Mouse (Mus musculus): ENCODE data around the gene Thsd4.
A peak's percentile ranks its signal among the peaks of the same experiment; 100 is the strongest.

Thsd4 gene

GRCm38 (mm10) chr9:60218396-60218795, 303.4 kb downstream of the Thsd4 start:
- no peak for DNase-seq (ENCODE audit: low spot score in 2 of 2)

- no peak for DNase-seq (ENCODE audit: low spot score in 2 of 2)
These were observed 305.8 kb downstream of the Thsd4 start for GRCm38 (mm10) chr9:60216029-60216428.

- DNase-seq (ENCODE audit: low spot score in 2 of 2): no peak
These were observed 308.7 kb downstream of the Thsd4 start for GRCm38 (mm10) chr9:60213111-60213510.

GRCm38 (mm10) chr9:60208843-60209242, 313.0 kb downstream of the Thsd4 start:
- no peak for DNase-seq (ENCODE audit: low spot score in 2 of 2)

- no peak for DNase-seq (ENCODE audit: low spot score in 2 of 2)
These were observed 318.7 kb downstream of the Thsd4 start for GRCm38 (mm10) chr9:60203141-60203540.

- DNase-seq (ENCODE audit: low spot score in 2 of 2): no peak
These were observed 321.4 kb downstream of the Thsd4 start for GRCm38 (mm10) chr9:60200436-60200835.

- no peak for DNase-seq (ENCODE audit: low spot score in 2 of 2)
These were observed 323.2 kb downstream of the Thsd4 start for GRCm38 (mm10) chr9:60198530-60199200.

- DNase-seq (ENCODE audit: low spot score in 2 of 2): no peak
These were observed 326.3 kb downstream of the Thsd4 start for GRCm38 (mm10) chr9:60195502-60195901.

- no peak for DNase-seq (ENCODE audit: low spot score in 2 of 2)
These were observed 326.9 kb downstream of the Thsd4 start for GRCm38 (mm10) chr9:60194905-60195304.

GRCm38 (mm10) chr9:60192321-60192720, 329.5 kb downstream of the Thsd4 start:
- DNase-seq (ENCODE audit: low spot score in 2 of 2): no peak

GRCm38 (mm10) chr9:60187437-60187836, 334.4 kb downstream of the Thsd4 start:
- no peak for DNase-seq (ENCODE audit: low spot score in 2 of 2)

- no peak for DNase-seq (ENCODE audit: low spot score in 2 of 2)
These were observed 334.9 kb downstream of the Thsd4 start for GRCm38 (mm10) chr9:60186948-60187347.

GRCm38 (mm10) chr9:60184083-60184482, 337.8 kb downstream of the Thsd4 start:
- DNase-seq (ENCODE audit: low spot score in 2 of 2): no peak

GRCm38 (mm10) chr9:60182371-60182770, 339.5 kb downstream of the Thsd4 start:
- no peak for DNase-seq (ENCODE audit: low spot score in 2 of 2)

- no peak for DNase-seq (ENCODE audit: low spot score in 2 of 2)
These were observed 340.9 kb downstream of the Thsd4 start for GRCm38 (mm10) chr9:60180936-60181335.

GRCm38 (mm10) chr9:60180114-60180513, 341.7 kb downstream of the Thsd4 start:
- DNase-seq (ENCODE audit: low spot score in 2 of 2): no peak

GRCm38 (mm10) chr9:60176311-60176710, 345.5 kb downstream of the Thsd4 start:
- no peak for DNase-seq (ENCODE audit: low spot score in 2 of 2)

- peak in 1 of 2 experiments; percentile 12 for DNase-seq (ENCODE audit: low spot score in 2 of 2)
These were observed 349.3 kb downstream of the Thsd4 start for GRCm38 (mm10) chr9:60172459-60173060.

GRCm38 (mm10) chr9:60166990-60167389, 354.9 kb downstream of the Thsd4 start:
- DNase-seq (ENCODE audit: low spot score in 2 of 2): peak in 1 of 2 experiments; percentile 20

- no peak for DNase-seq (ENCODE audit: low spot score in 2 of 2)
These were observed 361.0 kb downstream of the Thsd4 start for GRCm38 (mm10) chr9:60160855-60161254.

GRCm38 (mm10) chr9:60160194-60160593, 361.7 kb downstream of the Thsd4 start:
- no peak for DNase-seq (ENCODE audit: low spot score in 2 of 2)

GRCm38 (mm10) chr9:60152990-60153389, 368.9 kb downstream of the Thsd4 start:
- no peak for DNase-seq (ENCODE audit: low spot score in 2 of 2)

- DNase-seq (ENCODE audit: low spot score in 2 of 2): no peak
These were observed 369.8 kb downstream of the Thsd4 start for GRCm38 (mm10) chr9:60151897-60152627.
